Mouse (Mus musculus) embryo, embryonic 11 days (tissue): ENCODE results near the gene Krt83.
"Not testable (repeated sequence)": the region's sequence is repeated elsewhere in the genome, so short reads cannot be mapped to it uniquely, and the experiment has no call there.

Source experiments
- DNase-seq: peaks from one replicate; pipeline ENCODE4 v3.0.0-alpha.2; 2015

The Krt83 gene

DNA sequence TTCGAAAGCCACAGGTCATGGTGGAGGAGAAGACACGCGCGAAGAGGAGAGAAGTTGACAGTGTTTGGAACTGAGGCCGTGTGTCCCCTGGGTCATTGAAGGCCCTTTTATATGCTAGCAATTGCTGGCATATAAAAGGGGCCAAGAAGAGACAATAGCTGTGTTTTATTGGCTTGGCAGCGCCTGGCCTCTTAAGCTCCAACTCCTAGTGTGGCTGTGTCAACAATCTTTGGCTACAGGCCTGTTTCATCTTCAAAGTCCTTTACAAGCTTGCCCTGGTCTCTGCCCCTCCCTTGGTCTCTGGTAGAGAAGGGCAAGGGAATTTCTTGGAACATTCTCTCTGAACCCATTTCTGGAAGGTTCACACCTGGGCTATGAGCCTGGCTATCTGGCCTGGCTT lies at the start of gene Krt83:
Gene Krt83 (minus strand): TSS at position 82 of the 400 bp plus-strand sequence.
- no peak for DNase-seq

DNA sequence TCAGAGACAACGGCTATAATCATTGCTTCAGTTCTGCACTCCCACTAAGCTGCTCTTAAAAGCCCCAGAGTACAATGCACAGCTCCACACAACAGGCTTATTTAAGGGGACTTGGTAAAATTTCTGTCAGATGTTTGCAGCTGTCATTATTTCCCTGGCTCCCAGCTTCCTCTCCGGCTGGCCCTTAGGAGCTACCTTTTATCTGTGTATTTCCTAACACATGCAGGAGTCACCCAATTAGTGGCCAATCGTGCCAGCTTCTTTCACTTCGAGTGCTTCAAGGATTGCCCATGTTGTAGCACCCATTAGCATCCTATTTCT lies 47.2 kb upstream of the Krt83 start:
- DNase-seq: no peak

DNA sequence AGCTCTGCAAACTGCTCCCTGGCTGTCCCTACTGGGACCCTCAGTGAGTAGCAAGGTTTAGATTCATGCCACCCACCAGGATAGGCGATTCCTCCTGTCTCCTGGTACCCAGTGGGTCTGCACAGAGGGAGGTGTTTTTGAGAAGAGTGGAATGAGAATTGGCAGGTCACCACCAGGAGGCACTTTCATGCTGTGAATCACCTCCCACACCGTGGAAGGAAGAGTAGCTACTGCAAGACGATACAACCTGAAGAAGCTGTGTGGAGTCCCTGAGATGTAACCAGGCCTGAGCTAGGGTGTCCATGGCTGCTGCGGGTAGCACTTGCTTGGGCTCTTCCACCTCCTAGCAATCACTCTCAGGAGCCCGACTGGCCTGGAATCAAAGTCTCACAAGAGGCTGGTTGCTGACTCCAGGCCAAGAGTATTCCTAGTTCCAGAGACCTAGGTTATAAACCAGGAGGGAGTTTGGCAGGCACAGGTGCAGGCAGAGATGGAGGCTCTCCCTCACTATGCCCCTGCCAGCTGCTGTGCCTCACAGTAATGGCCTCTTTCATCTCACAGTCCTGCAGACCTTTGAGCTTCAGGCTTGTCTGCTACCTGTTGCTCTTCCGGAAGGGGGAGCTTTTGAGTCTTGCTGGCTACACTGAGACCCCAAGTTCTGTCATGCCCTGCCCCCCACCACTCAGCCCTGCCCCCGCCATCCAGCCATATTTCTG lies 46.7 kb upstream of the Krt83 start:
- peak; percentile 20 for DNase-seq

DNA sequence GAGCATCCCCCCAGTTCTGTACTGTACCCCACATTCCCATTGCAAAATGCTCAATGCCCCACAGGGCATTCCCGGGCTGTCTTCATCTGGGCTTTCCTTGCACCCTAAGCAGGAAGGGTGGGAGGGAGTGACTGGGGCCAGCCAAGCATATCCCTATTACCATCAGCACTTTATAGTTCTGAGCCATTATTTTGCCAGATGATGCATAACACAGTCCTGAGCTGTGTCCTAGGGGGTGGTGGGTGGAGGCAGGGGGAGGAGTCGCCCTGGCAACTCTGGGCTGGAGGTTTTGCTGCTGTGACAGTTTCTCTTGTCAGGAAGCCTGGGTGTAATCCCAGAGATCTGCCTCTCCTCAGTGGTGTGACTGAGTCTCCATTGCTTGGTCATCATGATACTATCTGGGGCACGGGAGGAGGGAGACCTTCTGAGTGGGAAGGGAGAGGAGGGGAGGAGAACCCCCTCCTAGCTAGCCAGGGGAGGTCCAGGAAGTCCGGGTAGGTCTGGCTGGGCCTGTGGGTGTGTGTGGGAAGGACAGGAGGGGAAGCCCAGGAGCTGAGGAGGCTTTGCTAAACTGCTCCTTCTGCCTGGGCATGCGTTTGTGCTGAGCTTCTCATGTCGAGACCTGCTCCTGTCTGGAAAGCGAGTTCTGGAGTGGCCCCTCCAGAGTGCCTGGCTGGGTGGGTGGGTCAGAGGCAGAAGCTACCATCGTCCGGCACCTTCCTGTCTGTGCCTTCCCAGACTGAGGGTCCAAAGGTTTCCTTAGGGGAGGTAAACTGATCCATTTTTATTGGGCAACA lies 44.9 kb upstream of the Krt83 start:
- DNase-seq: no peak

DNA sequence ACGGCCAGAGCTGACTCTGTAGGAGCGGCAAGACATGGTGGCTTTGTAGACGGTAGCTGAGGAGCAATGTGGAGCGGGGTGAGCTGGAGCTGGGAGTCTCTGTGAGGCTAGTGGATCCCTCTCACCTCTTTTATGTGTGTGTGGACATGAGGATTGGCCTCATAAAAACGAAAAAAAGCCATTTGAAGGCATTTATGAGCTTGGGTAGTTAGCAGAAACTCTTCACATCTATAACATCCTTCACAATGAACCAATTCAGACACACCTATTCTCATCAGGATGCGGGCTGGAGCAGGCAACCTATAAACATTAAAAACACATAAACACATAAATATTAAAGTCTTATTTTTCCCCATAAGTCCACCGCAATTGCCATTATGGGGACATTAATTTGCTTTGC lies 41.4 kb upstream of the Krt83 start, which contains the start of gene Krt84:
Gene Krt84 (minus strand): TSS at position 101 of the 400 bp plus-strand sequence.
- no peak for DNase-seq

DNA sequence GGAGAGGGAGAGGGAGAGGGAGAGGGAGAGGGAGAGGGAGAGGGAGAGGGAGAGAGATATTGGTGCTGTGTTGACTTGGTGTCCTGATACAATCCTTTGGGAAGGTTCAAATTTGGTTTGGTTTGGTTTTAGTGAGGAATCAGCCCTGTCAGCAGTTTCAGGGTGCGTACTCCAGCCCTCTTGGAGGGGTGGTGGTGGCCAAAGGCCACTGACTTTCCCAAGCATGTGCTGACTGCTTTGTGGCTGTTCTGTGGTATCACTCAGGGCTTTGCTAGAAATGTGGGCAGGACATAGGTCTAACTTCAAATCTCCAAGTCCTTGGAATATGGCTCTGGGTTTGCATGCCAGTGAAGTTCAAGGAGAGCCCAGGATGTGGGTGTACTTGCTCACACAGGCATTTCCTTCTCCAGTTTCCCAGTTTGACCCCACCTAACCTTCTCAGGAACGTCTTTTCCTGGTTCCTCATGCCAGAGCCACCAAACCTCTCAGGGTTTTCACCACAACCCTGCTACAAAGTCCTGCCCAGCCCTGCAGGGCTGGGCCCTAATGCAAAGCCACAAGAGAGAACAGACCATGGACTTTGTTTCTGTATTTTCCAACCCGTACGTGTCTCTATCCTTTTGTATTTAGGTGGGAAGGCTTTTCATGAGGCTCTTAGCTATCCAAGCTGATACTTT lies 31.4 kb upstream of the Krt83 start:
- no peak for DNase-seq

DNA sequence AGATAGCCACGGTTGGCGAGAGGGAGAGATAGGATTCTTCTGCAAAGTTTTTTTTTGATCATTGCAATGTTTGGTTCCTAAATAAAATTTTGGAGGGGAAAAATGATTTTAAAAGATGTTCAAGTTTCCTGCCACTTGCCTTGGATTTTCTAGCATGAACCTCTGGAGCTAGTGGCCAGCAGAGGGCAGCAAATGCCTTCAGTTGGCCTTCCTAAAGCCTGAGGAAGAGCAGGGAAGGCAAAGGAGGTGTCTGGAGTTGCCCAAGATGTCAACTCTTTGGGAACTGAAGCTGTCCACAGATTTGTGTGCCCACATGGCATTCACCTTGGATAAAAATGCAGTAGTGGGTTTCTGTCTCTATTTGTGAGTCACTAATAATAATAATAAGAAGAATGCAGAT lies 28.5 kb upstream of the Krt83 start:
- peak; percentile 86 for DNase-seq

DNA sequence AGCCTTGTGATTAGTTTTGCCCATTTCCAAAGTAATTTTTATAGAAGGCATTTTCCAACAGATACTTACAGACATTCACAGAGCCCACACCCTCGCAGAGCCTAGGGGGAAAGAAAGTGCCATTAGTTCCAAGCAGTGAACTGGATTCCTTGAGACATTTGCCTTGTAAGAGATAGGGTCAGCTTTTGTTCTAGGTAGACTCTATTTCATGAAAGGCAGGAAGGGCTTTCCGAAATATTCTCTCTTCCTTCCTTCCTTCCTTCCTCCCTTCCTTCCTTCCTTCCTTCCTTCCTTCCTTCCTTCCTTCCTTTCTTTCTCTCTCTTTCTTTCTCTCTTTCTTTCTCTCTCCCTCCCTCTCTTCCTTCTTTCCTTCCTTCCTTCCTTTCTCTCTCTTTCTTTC lies 25.8 kb upstream of the Krt83 start, which contains the start of gene Gm49425:
Gene Gm49425 (minus strand): TSS at position 101 of the 400 bp plus-strand sequence.
- DNase-seq: not testable (repeated sequence)

DNA sequence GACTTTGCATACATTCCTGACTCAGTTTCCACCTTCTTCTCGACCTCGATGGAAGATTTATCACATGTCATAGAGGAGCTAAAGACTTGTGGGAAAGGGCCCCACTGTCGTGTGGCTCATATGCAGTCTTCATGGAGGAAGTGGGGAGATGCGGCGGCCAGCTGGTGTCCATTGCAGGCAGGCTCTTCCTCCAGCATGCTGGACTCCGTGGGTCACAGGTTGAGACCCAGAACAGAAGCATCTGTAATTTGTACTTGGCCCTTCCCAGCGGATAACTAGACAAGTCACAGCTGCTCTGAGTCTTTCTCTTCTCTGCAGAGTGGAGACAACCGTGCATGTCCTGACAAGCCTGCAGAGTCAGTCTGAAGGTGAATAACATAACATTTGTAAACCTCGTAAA lies 16.9 kb upstream of the Krt83 start:
- no peak for DNase-seq

DNA sequence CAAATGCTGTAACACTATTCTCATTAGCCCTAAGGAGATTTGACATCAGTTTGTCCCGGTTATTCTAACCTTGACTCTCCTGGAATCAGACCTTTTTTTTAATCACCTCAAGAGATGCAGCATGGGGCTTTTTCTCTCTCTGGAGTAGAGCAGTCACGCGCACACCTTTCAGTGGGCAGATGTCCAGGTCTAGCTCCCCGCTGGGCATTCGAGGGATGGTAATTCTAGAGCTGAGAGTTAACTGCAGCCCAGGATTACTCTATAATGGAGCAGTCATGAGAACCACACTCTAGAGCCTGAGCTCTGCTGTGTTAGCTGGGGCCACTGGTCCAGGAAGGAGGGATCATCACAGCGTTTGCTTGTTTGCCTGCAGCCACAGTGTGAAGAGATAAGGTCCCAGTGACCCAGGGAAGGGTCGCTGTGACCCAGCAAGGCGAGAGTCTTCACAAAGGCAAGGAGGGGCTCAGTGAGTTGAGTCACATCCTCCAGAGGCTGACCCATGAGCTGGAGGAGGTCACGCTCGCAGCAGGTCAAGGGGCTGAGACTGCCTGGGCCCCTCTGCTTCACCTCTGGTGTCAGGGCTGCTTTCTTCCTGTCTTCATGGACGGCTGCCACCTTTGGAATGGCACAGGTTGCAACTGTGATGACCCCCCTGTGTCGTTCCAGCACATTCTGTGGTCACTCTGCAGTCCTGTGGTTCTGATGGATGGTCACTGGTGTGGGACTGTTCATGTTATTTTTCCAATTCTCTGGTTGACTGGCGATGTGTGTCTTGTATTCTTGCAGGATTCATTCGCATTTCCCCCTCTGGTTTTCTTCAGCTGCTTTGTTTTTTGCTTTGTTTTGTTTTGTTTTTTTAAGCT lies 15.8 kb upstream of the Krt83 start:
- no peak for DNase-seq

DNA sequence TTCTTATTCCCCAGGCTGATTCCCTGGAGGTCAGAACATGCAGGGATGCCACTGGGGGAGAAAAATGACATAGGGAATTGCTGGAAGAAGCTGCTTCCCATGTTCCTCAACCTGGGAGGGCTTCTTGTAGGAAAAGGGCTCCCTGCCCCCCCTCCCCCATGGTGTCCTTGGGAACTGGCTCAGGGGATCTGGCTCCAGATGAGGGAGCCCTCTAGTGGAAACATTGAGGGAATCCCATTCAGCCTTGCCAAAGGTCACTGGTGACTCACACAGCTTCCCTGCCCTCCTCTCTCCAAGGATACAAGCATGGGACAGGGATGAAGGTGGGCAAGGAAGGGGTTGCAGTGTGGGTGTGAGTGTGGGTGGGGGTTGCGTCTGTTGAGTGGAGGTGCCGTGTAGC lies 5.9 kb upstream of the Krt83 start:
- peak; percentile 60 for DNase-seq

DNA sequence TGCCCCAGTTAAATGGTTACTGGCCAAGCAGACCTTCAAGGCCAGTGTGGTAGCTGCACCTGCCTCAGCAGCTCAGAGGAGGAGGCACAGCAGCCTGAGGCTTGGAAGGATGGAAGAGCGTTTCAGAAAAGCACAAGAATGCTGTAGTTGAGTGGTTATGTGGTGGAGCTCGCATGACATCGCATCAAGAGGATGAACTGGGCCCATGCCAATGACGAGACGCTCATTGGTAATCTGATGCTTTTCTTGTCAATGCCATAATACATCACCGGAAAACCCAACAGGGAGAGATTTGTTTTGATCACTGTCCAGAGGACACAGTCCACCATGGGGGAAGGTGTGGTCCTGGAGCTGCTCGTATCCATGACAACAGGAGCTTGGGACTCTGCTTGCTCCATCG lies 4.0 kb upstream of the Krt83 start:
- DNase-seq: no peak

DNA sequence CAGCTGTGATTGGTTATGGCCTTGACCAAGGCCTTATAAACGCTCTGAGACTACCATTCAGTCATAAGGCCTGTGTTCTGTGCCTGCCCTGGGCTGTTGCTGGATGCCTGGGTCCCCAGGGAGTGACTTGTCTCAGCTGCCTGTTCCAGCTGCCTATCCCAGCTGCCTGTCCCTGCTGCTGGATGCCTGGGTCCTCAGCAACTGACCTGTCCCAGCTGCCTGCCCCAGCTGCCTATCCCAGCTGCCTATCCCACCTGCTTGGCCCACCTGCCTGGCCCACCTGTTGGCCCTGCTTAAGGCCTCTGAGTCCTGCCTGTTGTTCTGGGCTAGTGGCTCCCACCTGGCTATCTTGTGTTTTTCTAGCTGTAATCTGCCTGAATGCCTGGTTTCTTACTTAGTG lies 2.9 kb upstream of the Krt83 start:
- DNase-seq: no peak

DNA sequence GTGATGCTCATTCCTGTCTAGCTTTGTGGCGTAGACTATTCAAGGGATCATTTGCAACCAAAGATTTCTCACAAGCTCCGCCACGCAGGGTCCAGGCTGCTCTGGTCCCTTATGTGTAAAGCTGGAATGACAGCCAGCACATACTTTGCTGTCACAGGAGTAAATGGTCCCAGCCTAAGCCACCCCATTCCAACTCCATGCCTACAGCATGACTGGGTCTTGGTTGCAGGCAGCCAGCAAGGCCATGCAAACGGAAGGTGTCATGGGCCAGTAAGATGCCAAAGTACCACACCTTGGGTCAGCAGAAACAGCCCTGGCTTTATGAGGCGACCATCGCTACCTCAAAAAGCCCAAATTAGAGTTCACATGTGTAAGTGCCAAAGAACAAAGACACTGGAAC lies 2.4 kb upstream of the Krt83 start:
- no peak for DNase-seq

DNA sequence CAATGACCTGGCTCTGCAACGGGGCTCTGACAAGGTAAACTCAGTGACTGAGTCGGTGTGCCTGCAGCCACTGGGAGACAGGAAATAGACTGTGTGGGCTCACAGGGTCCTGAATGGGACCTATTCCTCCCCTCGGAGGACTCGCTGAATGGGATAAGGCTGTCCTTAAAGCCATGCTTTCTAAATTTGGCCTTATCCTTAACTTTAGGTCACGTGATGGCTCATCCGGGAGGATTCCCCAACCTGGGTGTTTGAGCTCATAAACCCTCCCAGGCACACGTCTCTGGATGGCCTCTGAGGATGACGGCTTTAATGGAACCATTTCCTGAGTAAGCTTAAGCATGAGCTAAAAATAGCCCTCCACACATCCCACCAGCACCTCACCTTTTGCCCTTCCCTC lies 1.4 kb upstream of the Krt83 start:
- DNase-seq: no peak

DNA sequence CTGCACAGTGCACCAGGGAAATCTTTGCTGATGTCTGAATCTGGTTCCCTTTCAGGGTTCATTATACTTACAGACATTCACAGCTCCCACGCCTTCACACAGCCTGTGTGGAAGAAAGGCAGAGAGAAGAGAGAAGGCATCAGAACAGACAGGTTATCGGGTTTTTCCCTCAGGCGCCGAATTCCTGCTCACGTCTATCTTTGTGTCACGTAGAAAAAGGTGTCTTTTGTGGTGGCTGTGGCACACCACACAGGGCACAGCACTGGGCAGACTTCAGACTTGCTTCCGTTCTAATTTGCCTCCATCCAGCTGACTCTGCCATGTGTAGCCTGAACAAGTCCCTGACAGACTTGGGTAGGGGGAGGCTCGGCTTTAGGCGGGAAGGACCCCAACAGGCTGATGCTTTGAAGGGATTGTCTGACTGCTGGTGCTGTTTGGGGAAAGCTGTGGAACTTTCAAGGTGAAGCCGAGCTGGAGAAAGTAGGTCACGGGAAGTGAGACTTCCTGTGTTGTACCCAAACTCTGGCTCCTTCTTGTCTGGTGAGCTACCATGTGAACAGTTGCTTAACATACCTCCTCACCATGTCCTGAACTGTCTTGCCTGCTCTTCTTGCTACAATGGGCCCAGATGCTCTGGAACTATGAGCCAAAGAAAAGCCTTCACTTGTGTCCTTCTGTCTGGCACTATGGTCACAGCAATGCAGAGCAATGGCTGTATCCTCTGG lies 5.2 kb downstream of the Krt83 start:
- no peak for DNase-seq

DNA sequence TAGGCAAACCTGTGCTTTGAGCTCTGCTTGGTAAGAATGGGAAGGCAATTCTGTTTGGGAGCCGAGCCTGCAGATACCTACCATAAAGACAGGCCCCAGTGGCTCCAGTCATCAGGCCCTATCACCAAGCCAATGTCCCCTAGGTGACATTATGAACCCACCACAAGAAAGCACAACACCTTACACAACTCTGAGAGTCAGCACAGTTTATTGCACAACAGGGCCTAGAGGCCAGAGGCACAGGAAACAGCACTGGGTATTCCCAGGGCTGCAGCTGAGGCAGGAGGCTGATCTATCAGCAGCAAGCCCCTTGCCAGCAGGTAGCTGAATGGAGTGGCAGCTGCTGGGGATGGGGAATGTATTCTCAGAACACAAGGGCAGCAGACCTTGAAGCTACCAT lies 6.4 kb downstream of the Krt83 start:
- no peak for DNase-seq

DNA sequence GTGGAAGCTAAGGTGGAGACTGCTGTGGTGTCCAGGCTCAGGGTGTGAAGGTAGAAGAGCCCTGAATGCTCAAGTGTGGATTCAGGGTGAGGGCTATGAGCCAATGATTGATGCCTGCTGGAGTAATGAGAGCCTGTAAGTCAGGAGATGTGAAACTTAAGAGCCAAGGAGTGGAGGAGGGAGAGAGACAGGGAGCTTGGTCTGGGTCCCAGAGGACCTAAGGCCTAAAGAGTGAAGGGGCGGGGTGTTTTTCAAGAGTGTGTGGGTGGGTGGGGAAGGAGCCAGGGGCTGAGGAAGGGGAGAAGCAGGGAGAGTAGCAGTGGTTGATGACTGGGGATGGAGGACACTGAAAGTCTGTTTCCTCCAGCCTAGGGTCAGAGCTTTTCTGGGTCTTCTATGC lies 7.7 kb downstream of the Krt83 start:
- DNase-seq: no peak

DNA sequence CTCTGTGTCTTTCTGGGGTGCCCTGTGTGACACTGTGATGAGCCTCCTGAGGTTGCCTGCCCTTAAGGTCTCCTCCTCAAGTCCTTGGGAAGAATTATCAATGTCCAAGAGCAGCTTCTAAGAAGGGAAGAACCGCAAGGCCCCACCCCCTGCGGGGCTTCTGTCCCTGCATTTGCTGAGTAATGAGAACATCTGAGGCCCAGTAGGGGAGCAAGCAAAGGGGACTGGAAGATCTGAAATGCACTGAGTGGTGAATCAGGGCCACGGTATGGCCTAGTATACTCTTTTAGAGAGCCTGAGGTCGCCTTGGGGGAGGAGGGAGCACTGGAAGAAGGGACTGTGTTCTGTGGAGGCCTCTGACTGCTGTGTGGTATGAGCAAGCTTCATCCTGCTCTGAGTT lies 9.3 kb downstream of the Krt83 start:
- DNase-seq: no peak

DNA sequence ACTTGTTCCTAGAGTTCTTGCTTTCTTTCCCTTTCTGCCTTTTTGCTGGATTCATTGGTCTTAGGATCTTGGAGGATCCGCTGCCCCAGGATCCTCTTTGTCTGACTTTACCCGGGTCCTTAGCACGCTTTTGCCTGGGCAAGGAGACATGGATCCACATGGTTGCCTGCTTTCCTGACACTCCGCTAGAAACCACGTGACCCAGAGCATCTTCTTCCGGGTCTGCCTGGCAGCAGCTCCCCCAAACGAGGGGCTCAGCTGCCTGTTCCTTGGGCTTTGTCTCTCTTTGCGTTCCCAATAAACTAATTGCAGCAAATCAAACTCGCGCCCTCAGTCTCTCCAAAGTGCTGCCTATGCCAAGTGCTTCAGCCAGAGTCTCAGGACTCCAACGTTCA lies 11.6 kb downstream of the Krt83 start:
- DNase-seq: peak; percentile 50

DNA sequence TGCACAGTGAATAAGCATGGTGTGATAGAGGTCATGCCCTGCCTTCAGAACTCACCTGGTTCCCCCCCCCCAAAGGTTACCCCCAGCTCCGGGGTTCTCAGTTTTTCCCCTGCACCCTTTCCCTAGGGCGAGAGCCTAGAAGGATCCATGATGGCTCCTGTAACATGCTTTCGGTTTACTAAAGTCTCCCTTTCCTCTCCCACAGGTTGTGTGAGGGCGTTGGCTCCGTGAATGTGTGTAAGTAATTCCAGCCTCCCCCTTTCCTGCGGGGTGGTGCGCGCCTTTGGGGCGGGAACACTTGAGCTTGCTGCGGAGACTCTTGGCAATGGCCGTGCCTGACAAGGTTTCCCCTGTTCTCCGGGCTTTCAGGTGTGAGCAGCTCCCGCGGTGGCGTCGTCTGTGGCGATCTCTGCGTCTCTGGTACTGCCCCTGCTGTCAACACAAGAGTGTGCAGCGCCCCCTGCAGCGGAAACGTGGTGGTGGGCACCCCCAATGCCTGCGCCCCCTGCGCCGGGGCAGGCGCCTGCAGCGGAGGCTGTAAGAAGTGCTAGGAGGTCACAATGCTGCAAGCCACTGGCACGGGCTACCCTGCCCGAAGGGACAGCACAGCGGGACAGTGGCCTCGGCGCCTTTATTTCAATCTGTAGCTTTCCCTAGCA lies 12.2 kb downstream of the Krt83 start:
- DNase-seq: peak; percentile 78
